Mouse (Mus musculus) heart, embryonic 16.5 days (tissue): ENCODE measurements around the gene Rhox13. TPM values are rescaled to one million over a fixed set of nuclear protein-coding genes. Genes with fewer than 3 reads are reported as not detected.

Source experiments
- ATAC-seq: fragments of 200-750 bp; cut with Nextera tagmentation; replicated peaks from 2 replicates; pipeline ENCODE4 v1.8.0; 2017; ENCODE audit warnings: moderate number of reproducible peaks; ENCODE audit not compliant: insufficient read depth, low FRiP score; ENCODE audit errors: extremely low read depth
- H3K27ac ChIP-seq: fragments of 300-500 bp; sonication (generic); 2 replicates; pipeline ENCODE4 v1.5.1; 2014; ENCODE audit warnings: mild to moderate bottlenecking, low read length, control low read depth, moderate library complexity
- H3K27me3 ChIP-seq: fragments of 300-500 bp; sonication (generic); 2 replicates; pipeline ENCODE4 v1.6.1; 2014; ENCODE audit warnings: low read length, mixed read lengths; ENCODE audit not compliant: control insufficient read depth, insufficient read depth
- H3K36me3 ChIP-seq: fragments of 300-500 bp; sonication (generic); 2 replicates; pipeline ENCODE4 v1.6.1; 2014; ENCODE audit not compliant: control insufficient read depth, insufficient read depth
- H3K4me1 ChIP-seq: fragments of 300-500 bp; sonication (generic); 2 replicates; pipeline ENCODE4 v1.6.1; 2014; ENCODE audit warnings: low read length, mixed read lengths; ENCODE audit not compliant: control insufficient read depth, insufficient read depth
- H3K4me2 ChIP-seq: fragments of 300-500 bp; sonication (generic); 2 replicates; pipeline ENCODE4 v1.6.1; 2014; ENCODE audit warnings: low read depth, mild to moderate bottlenecking, control low read depth, low read length
- H3K4me3 ChIP-seq: fragments of 300-500 bp; sonication (generic); 2 replicates; pipeline ENCODE4 v1.5.1; 2014; ENCODE audit warnings: mild to moderate bottlenecking, control low read depth, low read length
- H3K9ac ChIP-seq: fragments of 300-500 bp; sonication (generic); 2 replicates; pipeline ENCODE4 v1.6.1; 2014; ENCODE audit warnings: low read length, control low read depth
- H3K9me3 ChIP-seq: fragments of 300-500 bp; sonication (generic); replicated peaks from 2 replicates; pipeline ENCODE4 v1.6.1; 2016; ENCODE audit warnings: low read length; ENCODE audit not compliant: control insufficient read depth
- WGBS: fragments of 180-500 bp; shearing (Covaris S2); extraction: QIAGEN DNeasy Blood & Tissue Kit; methylation state at CpG from one replicate; pipeline ENCODE4 v1.1.7; 2014; 5-methylcytosine and 5-hydroxymethylcytosine counted together
- polyA plus RNA-seq: library from polyadenylated mRNA; unstranded; fragments of >200 nt; fragmentation: Nextera tagmentation; extraction: Ambion mirVana; gene quantifications from 2 replicates; pipeline ENCODE4 v1.2.1, GENCODE M21; 2015

Gene Rhox13
- not detected in 2 replicates for polyA plus RNA-seq

DNA sequence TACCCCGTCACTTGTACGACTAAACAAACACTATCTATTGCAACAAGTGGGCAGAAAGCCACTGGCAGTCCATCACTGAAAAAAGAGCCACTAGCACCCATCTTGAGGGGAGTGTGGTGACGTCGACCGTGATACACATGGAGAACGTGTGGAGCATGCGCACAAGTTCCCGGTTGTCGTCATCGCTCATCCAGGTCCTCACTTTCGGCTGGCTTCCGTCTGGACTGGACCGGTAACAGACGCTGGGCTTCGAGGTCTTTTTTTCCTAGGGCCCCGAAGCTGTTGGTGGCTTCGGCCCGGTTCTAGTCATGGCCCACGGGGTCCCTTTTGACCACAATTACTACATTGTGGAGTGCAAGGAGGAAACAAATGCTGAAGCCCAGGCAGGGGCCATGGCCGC is at the start of gene Rhox13:
Gene Rhox13, plus strand, starts transcription at position 238 of the 400 bp plus-strand sequence.
- Histone ChIP-seq H3K4me2 (no peak within 1 kb of the TSS), H3K4me1 (no peaks in the 10 kb centered on the region), H3K36me3 (no peaks in the 10 kb centered on the region), H3K9ac (no peak within 1 kb of the TSS), H3K27ac (no peak within 1 kb of the TSS), H3K4me3 (no peak within 1 kb of the TSS), H3K27me3 (no peaks in the 10 kb centered on the region), H3K9me3 (peaks cover 20% of the 10 kb centered on the region)
- ATAC-seq = no peak
- WGBS = 94% methylated on average over 20 of the region's 20 CpGs

DNA sequence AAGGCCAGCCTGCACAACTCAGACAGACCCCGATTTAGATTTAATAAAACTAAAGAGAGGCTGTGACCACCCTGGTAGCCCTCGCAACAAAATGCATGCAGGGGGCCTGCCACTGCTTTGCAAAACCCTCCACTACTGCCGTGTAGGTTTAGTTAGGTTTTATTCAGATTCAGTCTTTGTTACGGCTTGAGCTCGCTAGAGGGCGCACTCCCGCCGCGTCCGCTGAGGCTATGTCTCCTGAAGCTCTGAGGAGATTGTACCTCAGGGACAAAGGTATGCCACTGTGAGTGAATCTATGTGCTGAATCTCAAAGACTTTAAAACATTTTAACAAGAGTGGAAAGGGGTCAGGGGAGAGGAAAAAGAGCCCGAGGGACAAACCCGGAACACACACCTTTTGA is 36.8 kb upstream of the Rhox13 start:
- 15% methylated on average over 12 of the region's 12 CpGs for WGBS
- Histone ChIP-seq H3K36me3 (no peaks in the 10 kb centered on the region), H3K9me3 (no peaks in the 10 kb centered on the region), H3K4me1 (no peaks in the 10 kb centered on the region), H3K27ac (no peak overlapping the region), H3K4me2 (no peak overlapping the region), H3K4me3 (no peak overlapping the region), H3K27me3 (no peaks in the 10 kb centered on the region), H3K9ac (no peak overlapping the region)
- ATAC-seq = no peak

- Histone ChIP-seq H3K9ac (no peak within 1 kb of the TSS), H3K9me3 (no peaks in the 10 kb centered on the region), H3K4me3 (no peak within 1 kb of the TSS), H3K4me2 (no peak within 1 kb of the TSS), H3K4me1 (no peaks in the 10 kb centered on the region), H3K27me3 (no peaks in the 10 kb centered on the region), H3K27ac (no peak within 1 kb of the TSS), H3K36me3 (no peaks in the 10 kb centered on the region)
- ATAC-seq = no peak
- WGBS = 80% methylated on average over 9 of the region's 9 CpGs
Measured at GRCm38 (mm10) chrX:38085041-38085440, 36.0 kb upstream of the Rhox13 start, which contains the start of gene Rhox11. Gene Rhox11, minus strand, starts transcription at chrX:38085141.

GRCm38 (mm10) chrX:38110807-38111206 is 10.2 kb upstream of the Rhox13 start, which contains the start of gene Rhox12:
Gene Rhox12, minus strand, starts transcription at chrX:38110907.
- H3K9me3 ChIP-seq = no peaks in the 10 kb centered on the region
- H3K27ac ChIP-seq = no peak within 1 kb of the TSS
- no peak for ATAC-seq
- no peaks in the 10 kb centered on the region for H3K27me3 ChIP-seq
- H3K9ac ChIP-seq = no peak within 1 kb of the TSS
- WGBS = 60% methylated on average over 4 of the region's 4 CpGs
- no peak within 1 kb of the TSS for H3K4me3 ChIP-seq
- no peak within 1 kb of the TSS for H3K4me2 ChIP-seq
- H3K4me1 ChIP-seq = no peaks in the 10 kb centered on the region
- no peaks in the 10 kb centered on the region for H3K36me3 ChIP-seq

DNA sequence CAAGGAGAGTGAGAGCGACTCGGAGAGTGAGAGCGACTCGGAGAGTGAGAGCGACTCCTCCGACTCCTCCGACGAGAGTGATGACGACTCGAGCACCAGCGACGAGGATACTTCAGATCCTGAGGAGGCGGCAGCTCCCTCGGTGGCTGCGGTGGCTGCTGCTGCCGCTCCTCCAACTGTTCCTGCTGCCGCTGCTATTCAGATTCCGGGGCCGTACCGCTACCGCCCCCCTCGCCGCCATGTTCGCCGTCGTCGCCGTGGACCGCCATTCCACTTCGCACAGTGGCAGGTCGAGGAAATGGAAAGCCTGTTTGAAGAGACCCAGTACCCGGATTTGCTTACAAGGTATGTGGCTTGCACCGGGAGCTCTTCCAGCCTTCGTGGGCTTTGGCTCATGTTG is 459 bp downstream of the Rhox13 start:
- ATAC-seq = no peak
- no peak overlapping the region for H3K27ac ChIP-seq
- no peak overlapping the region for H3K4me3 ChIP-seq
- H3K4me1 ChIP-seq = no peaks in the 10 kb centered on the region
- no peak overlapping the region for H3K9ac ChIP-seq
- no peaks in the 10 kb centered on the region for H3K27me3 ChIP-seq
- no peak overlapping the region for H3K4me2 ChIP-seq
- WGBS = 79% methylated on average over 34 of the region's 34 CpGs
- no peaks in the 10 kb centered on the region for H3K36me3 ChIP-seq
- peaks cover 20% of the 10 kb centered on the region for H3K9me3 ChIP-seq

DNA sequence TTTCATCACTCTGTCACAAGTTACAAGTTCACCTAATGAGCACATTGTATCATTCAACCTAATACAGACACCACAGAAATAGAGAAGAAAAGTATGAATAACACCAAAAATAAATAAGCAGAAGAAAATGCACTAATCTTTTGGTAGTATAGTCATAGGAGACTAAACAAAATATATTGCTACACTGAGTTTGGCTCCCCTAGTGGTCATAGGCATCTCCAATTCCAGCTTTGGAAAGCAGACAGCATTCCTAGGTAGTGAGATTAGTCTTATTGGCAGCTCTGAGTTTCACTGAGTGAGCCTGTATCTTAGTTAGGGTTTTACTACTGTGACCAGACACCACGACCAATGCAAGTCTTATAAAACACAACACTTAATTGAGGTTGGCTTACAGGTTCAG is 38.1 kb downstream of the Rhox13 start:
- no peaks in the 10 kb centered on the region for H3K9me3 ChIP-seq
- 52% methylated on average over 1 of the region's 1 CpGs for WGBS
- H3K4me2 ChIP-seq = no peak overlapping the region
- no peak overlapping the region for H3K27ac ChIP-seq
- no peak overlapping the region for H3K4me3 ChIP-seq
- no peaks in the 10 kb centered on the region for H3K36me3 ChIP-seq
- no peak overlapping the region for H3K9ac ChIP-seq
- H3K27me3 ChIP-seq = no peaks in the 10 kb centered on the region
- ATAC-seq = no peak
- no peaks in the 10 kb centered on the region for H3K4me1 ChIP-seq

GRCm38 (mm10) chrX:38165315-38165714 is 44.3 kb downstream of the Rhox13 start:
- H3K27me3 ChIP-seq = no peaks in the 10 kb centered on the region
- no peaks in the 10 kb centered on the region for H3K4me1 ChIP-seq
- 70% methylated on average over 3 of the region's 3 CpGs for WGBS
- H3K4me3 ChIP-seq = no peak overlapping the region
- no peak overlapping the region for H3K27ac ChIP-seq
- no peak overlapping the region for H3K4me2 ChIP-seq
- H3K36me3 ChIP-seq = no peaks in the 10 kb centered on the region
- H3K9me3 ChIP-seq = no peaks in the 10 kb centered on the region
- ATAC-seq = no peak
- no peak overlapping the region for H3K9ac ChIP-seq

DNA sequence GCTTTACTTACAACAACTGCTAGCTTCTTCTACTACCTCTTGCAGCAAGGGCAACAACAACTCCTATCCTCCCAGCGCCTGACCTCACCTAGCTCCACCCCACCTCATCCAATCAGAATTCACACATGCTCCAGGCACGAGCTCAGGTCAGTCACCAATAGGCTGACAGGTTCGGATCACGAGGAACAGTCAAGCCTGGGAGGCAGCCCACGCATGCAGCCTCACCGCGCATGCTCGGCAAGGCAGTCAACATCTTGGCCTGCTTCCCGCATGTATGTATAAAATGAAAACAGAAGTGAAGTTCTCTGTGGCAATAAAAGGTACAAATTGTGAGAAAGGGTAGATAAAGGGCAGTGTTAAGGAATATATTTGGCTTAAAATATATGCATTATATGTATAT is 45.0 kb downstream of the Rhox13 start:
- Histone ChIP-seq H3K27me3 (no peaks in the 10 kb centered on the region), H3K4me1 (no peaks in the 10 kb centered on the region), H3K9me3 (no peaks in the 10 kb centered on the region), H3K9ac (no peak overlapping the region), H3K4me3 (no peak overlapping the region), H3K27ac (no peak overlapping the region), H3K4me2 (no peak overlapping the region), H3K36me3 (no peaks in the 10 kb centered on the region)
- WGBS = 75% methylated on average over 9 of the region's 9 CpGs
- no peak for ATAC-seq

DNA sequence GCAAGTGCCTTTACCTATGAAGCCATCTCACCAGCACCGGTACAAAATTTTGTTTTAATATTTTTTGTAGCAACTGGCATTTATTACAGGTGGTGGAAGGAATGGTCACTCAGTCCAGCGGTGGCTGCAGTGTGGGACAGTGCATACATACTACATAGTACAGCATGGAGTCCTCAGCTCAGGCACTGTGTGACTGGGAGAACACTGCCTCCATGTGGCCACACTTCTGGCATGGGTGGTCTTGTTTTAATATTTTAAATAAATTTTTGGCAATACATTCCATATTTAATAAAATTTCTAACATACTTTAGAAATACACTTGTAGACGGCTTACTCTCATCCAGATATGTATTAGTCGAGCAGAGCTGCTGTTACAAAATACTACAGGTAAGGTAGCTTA is 45.6 kb downstream of the Rhox13 start:
- Histone ChIP-seq H3K27me3 (no peaks in the 10 kb centered on the region), H3K9ac (no peak overlapping the region), H3K4me1 (no peaks in the 10 kb centered on the region), H3K27ac (no peak overlapping the region), H3K36me3 (no peaks in the 10 kb centered on the region), H3K9me3 (no peaks in the 10 kb centered on the region), H3K4me2 (no peak overlapping the region), H3K4me3 (no peak overlapping the region)
- 71% methylated on average over 4 of the region's 4 CpGs for WGBS
- no peak for ATAC-seq
